Mouse (Mus musculus) G1E (cell line): ENCODE measurements at regions not wholly inside any gene's neighbourhood (a gene's known extent, or its start where the extent isn't known, plus 50 kb on each side); places are given as distances from the start of the nearest gene placed in this dataset.

Source experiments
- GATA1 ChIP-seq: IDR thresholded peaks from 2 replicates; pipeline ENCODE4 v1.6.1; 2012; ENCODE audit warnings: borderline replicate concordance, low read length, inconsistent platforms, mixed read lengths
- TAL1 ChIP-seq: conservative IDR thresholded peaks from 2 replicates; pipeline ENCODE4 v1.6.1; 2012; ENCODE audit warnings: low read depth, low read length, inconsistent platforms, mixed read lengths

- no peak for TF ChIP-seq TAL1
- no peak for TF ChIP-seq GATA1
These were observed 294.0 kb upstream of the Arglu1 start for GRCm38 (mm10) chr8:8984159-8984828.
